Mouse (Mus musculus): ENCODE measurements around the gene Kcnj12. TPM values are rescaled to one million over a fixed set of nuclear protein-coding genes. Genes with fewer than 3 reads are reported as not detected.

Kcnj12 gene
- polyA plus RNA-seq, 1 experiment from 2014 or later: 0.16 TPM

- Histone ChIP-seq H3K9me3 (ENCODE audit: control insufficient read depth, low read length) (no peaks in the 10 kb centered on the region), H3K4me2 (ENCODE audit: low read depth, low read length, severe bottlenecking) (no peak overlapping the region), H3K27me3 (ENCODE audit: control insufficient read depth, insufficient read depth, low read length) (no peaks in the 10 kb centered on the region), H3K4me3 (ENCODE audit: low read depth, low read length) (no peak overlapping the region), H3K27ac (ENCODE audit: low read depth, low read length) (no peak overlapping the region), H3K9ac (ENCODE audit: low read length) (no peak overlapping the region), H3K4me1 (replicated peaks; ENCODE audit: control insufficient read depth, insufficient read depth, low read length) (no peaks in the 10 kb centered on the region), H3K36me3 (ENCODE audit: control insufficient read depth, insufficient read depth, low read length) (no peaks in the 10 kb centered on the region)
- ATAC-seq (replicated peaks; ENCODE audit: low FRiP score) (no peak), DNase-seq (ENCODE audit: low spot score) (no peak)
- 82% methylated on average over 4 of the region's 4 CpGs for WGBS
Observed at GRCm38 (mm10) chr11:61060634-61061033, 38.3 kb downstream of the Kcnj12 start.

- no peaks in the 10 kb centered on the region for H3K9me3 ChIP-seq (ENCODE audit: control insufficient read depth, low read length)
- no peaks in the 10 kb centered on the region for H3K4me1 ChIP-seq (replicated peaks; ENCODE audit: control insufficient read depth, insufficient read depth, low read length)
- H3K4me3 ChIP-seq (ENCODE audit: low read depth, low read length): no peak overlapping the region
- DNase-seq (ENCODE audit: low spot score) (no peak), ATAC-seq (replicated peaks; ENCODE audit: low FRiP score) (no peak)
- H3K4me2 ChIP-seq (ENCODE audit: low read depth, low read length, severe bottlenecking): no peak overlapping the region
- no peaks in the 10 kb centered on the region for H3K27me3 ChIP-seq (ENCODE audit: control insufficient read depth, insufficient read depth, low read length)
- no peak overlapping the region for H3K9ac ChIP-seq (ENCODE audit: low read length)
- H3K36me3 ChIP-seq (ENCODE audit: control insufficient read depth, insufficient read depth, low read length): no peaks in the 10 kb centered on the region
- H3K27ac ChIP-seq (ENCODE audit: low read depth, low read length): no peak overlapping the region
- 87% methylated on average over 18 of the region's 18 CpGs for WGBS
Observed at GRCm38 (mm10) chr11:61062548-61063461, 40.4 kb downstream of the Kcnj12 start.

DNA sequence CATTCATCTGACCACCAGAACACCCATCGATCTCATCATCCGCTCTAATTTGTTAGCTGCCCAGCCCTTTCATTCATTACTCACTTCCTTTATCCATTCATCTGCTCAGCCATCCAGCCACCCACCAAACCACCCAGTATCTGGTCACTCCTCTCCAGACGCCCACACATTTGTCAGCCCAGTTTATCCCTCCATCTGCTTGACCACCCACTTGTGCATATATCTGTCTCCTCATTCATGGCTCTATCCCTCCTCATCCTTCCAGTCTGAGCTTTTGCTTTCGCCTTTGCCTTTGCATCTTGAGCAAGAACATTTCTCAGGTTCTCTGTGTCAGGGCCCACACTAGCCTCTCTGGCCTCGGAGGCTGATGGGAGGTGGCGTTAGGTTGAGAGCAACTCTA is 41.1 kb downstream of the Kcnj12 start:
- 92% methylated on average over 6 of the region's 6 CpGs for whole genome bisulfite sequencing
- no peak overlapping the region for H3K27ac ChIP-seq (ENCODE audit: low read depth, low read length)
- ATAC-seq (replicated peaks; ENCODE audit: low FRiP score) (no peak), DNase-seq (ENCODE audit: low spot score) (no peak)
- no peaks in the 10 kb centered on the region for H3K27me3 ChIP-seq (ENCODE audit: control insufficient read depth, insufficient read depth, low read length)
- no peak overlapping the region for H3K4me2 ChIP-seq (ENCODE audit: low read depth, low read length, severe bottlenecking)
- H3K36me3 ChIP-seq (ENCODE audit: control insufficient read depth, insufficient read depth, low read length): no peaks in the 10 kb centered on the region
- H3K9ac ChIP-seq (ENCODE audit: low read length): no peak overlapping the region
- H3K4me3 ChIP-seq (ENCODE audit: low read depth, low read length): no peak overlapping the region
- H3K4me1 ChIP-seq (replicated peaks; ENCODE audit: control insufficient read depth, insufficient read depth, low read length): no peaks in the 10 kb centered on the region
- no peaks in the 10 kb centered on the region for H3K9me3 ChIP-seq (ENCODE audit: control insufficient read depth, low read length)

GRCm38 (mm10) chr11:61065620-61066019 is 43.3 kb downstream of the Kcnj12 start:
- DNase-seq (ENCODE audit: low spot score) (no peak), ATAC-seq (replicated peaks; ENCODE audit: low FRiP score) (no peak)
- no peak overlapping the region for H3K4me3 ChIP-seq (ENCODE audit: low read depth, low read length)
- H3K4me2 ChIP-seq (ENCODE audit: low read depth, low read length, severe bottlenecking): no peak overlapping the region
- H3K36me3 ChIP-seq (ENCODE audit: control insufficient read depth, insufficient read depth, low read length): no peaks in the 10 kb centered on the region
- H3K27ac ChIP-seq (ENCODE audit: low read depth, low read length): no peak overlapping the region
- H3K9ac ChIP-seq (ENCODE audit: low read length): no peak overlapping the region
- WGBS: 85% methylated on average over 6 of the region's 6 CpGs
- no peaks in the 10 kb centered on the region for H3K27me3 ChIP-seq (ENCODE audit: control insufficient read depth, insufficient read depth, low read length)
- H3K9me3 ChIP-seq (ENCODE audit: control insufficient read depth, low read length): no peaks in the 10 kb centered on the region
- no peaks in the 10 kb centered on the region for H3K4me1 ChIP-seq (replicated peaks; ENCODE audit: control insufficient read depth, insufficient read depth, low read length)

GRCm38 (mm10) chr11:61067133-61067835 is 44.9 kb downstream of the Kcnj12 start:
- H3K4me2 ChIP-seq (ENCODE audit: low read depth, low read length, severe bottlenecking): no peak overlapping the region
- DNase-seq (ENCODE audit: low spot score) (no peak), ATAC-seq (replicated peaks; ENCODE audit: low FRiP score) (no peak)

DNA sequence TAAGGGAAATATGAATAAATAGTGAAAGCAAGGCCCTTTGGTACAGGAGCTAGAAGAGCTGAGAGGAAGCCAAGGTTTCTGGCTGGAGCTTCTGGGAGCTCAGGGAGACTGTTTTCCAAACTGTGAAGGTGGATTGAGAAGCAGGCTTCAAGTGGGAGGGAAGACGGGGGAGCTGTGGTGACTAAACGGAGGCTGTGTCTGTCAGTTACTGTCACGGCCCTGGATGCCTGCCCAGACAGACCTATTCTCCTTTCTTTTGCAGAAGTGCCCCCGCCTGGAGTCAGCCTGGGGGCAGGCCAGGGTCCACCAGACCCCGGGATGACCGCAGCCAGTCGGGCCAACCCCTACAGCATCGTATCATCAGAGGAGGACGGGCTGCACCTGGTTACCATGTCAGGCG is 46.5 kb downstream of the Kcnj12 start:
- Histone ChIP-seq H3K4me1 (replicated peaks; ENCODE audit: control insufficient read depth, insufficient read depth, low read length) (no peaks in the 10 kb centered on the region), H3K27ac (ENCODE audit: low read depth, low read length) (no peak overlapping the region), H3K9ac (ENCODE audit: low read length) (no peak overlapping the region), H3K36me3 (ENCODE audit: control insufficient read depth, insufficient read depth, low read length) (no peaks in the 10 kb centered on the region), H3K4me2 (ENCODE audit: low read depth, low read length, severe bottlenecking) (no peak overlapping the region), H3K4me3 (ENCODE audit: low read depth, low read length) (no peak overlapping the region), H3K9me3 (ENCODE audit: control insufficient read depth, low read length) (no peaks in the 10 kb centered on the region), H3K27me3 (ENCODE audit: control insufficient read depth, insufficient read depth, low read length) (no peaks in the 10 kb centered on the region)
- no peak for ATAC-seq (replicated peaks; ENCODE audit: low FRiP score)
- 95% methylated on average over 10 of the region's 10 CpGs for WGBS
- DNase-seq (ENCODE audit: low spot score): no peak

More at GRCm38 (mm10) chr11:61067133-61067835, 44.9 kb downstream of the Kcnj12 start:
- Histone ChIP-seq H3K9me3 (ENCODE audit: control insufficient read depth, low read length) (no peaks in the 10 kb centered on the region), H3K27me3 (ENCODE audit: control insufficient read depth, insufficient read depth, low read length) (no peaks in the 10 kb centered on the region), H3K4me3 (ENCODE audit: low read depth, low read length) (no peak overlapping the region), H3K9ac (ENCODE audit: low read length) (no peak overlapping the region), H3K36me3 (ENCODE audit: control insufficient read depth, insufficient read depth, low read length) (no peaks in the 10 kb centered on the region), H3K4me1 (replicated peaks; ENCODE audit: control insufficient read depth, insufficient read depth, low read length) (no peaks in the 10 kb centered on the region), H3K27ac (ENCODE audit: low read depth, low read length) (no peak overlapping the region)
- WGBS: 90% methylated on average over 9 of the region's 9 CpGs

- Histone ChIP-seq H3K4me2 (ENCODE audit: low read depth, low read length, severe bottlenecking) (no peak overlapping the region), H3K27ac (ENCODE audit: low read depth, low read length) (no peak overlapping the region), H3K9me3 (ENCODE audit: control insufficient read depth, low read length) (no peaks in the 10 kb centered on the region), H3K9ac (ENCODE audit: low read length) (no peak overlapping the region), H3K4me3 (ENCODE audit: low read depth, low read length) (no peak overlapping the region), H3K36me3 (ENCODE audit: control insufficient read depth, insufficient read depth, low read length) (no peaks in the 10 kb centered on the region), H3K4me1 (replicated peaks; ENCODE audit: control insufficient read depth, insufficient read depth, low read length) (no peaks in the 10 kb centered on the region), H3K27me3 (ENCODE audit: control insufficient read depth, insufficient read depth, low read length) (no peaks in the 10 kb centered on the region)
- ATAC-seq (replicated peaks; ENCODE audit: low FRiP score): no peak
- no peak for DNase-seq (ENCODE audit: low spot score)
- 97% methylated on average over 18 of the region's 18 CpGs for WGBS
Observed at GRCm38 (mm10) chr11:61069645-61070044, 47.3 kb downstream of the Kcnj12 start.

- Histone ChIP-seq H3K4me2 (ENCODE audit: low read depth, low read length, severe bottlenecking) (no peak overlapping the region), H3K36me3 (ENCODE audit: control insufficient read depth, insufficient read depth, low read length) (no peaks in the 10 kb centered on the region), H3K4me1 (replicated peaks; ENCODE audit: control insufficient read depth, insufficient read depth, low read length) (no peaks in the 10 kb centered on the region), H3K4me3 (ENCODE audit: low read depth, low read length) (no peak overlapping the region), H3K9ac (ENCODE audit: low read length) (no peak overlapping the region), H3K27ac (ENCODE audit: low read depth, low read length) (no peak overlapping the region), H3K9me3 (ENCODE audit: control insufficient read depth, low read length) (no peaks in the 10 kb centered on the region), H3K27me3 (ENCODE audit: control insufficient read depth, insufficient read depth, low read length) (no peaks in the 10 kb centered on the region)
- DNase-seq (ENCODE audit: low spot score) (no peak), ATAC-seq (replicated peaks; ENCODE audit: low FRiP score) (no peak)
- WGBS: 88% methylated on average over 5 of the region's 5 CpGs
Observed at GRCm38 (mm10) chr11:61074646-61075317, 52.4 kb downstream of the Kcnj12 start.
